Comparison of ENCODE assay signal across 9 mouse cellular contexts in the genomic region with DNA sequence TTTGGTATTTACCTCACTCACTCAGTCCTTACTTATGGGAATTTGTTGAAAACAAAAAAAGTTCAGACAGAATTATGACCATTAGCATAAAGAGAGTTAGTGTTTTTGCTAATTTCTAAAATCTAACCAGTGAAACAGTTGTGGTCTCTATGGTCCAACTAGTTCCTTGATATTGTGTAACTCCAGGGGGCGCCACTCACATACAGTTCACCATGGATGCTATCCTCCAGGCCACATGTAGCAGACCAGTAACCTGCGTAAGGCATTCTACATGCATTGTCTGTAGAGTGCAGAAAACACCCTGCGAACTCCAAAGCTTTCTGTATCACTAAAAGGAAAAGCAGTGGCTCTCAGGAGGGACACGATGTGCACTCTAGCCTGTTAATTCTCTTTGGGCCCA.
DNase-seq lines count a peak whose midpoint lies in the region; ATAC-seq lines count a peak whose summit lies in the region.
"Had no signal": no experiment of that assay in that cellular context is flagged by ENCODE, and none has a peak within 500 bp of the region (broad histone marks: within the 10 kb centered on the region; RNA-seq: fewer than 3 reads in every experiment).

No protein-coding gene starts in this region.

- no peaks in the 10 kb centered on the region for H3K27me3 ChIP-seq in hindbrain, embryonic 11.5 days (ENCODE audit: control insufficient read depth, insufficient read depth, low read length)
- no peaks in the 10 kb centered on the region for H3K27me3 ChIP-seq in midbrain, embryonic 12.5 days
- H3K27me3 ChIP-seq: hindbrain, embryonic 15.5 days had no signal

- H3K27ac ChIP-seq in hindbrain, embryonic 11.5 days (ENCODE audit: low read depth, low read length): no peak overlapping the region
- H3K27ac ChIP-seq in midbrain, embryonic 12.5 days (replicated peaks): no peak overlapping the region
- H3K27ac ChIP-seq: hindbrain, embryonic 15.5 days had no signal

- DNase-seq in left cerebral cortex, adult 18-20 months (ENCODE audit: low spot score in 2 of 2): peak; percentile 36 to 56
- no peak for DNase-seq in left cerebral cortex, adult 11 months (ENCODE audit: low spot score)
- DNase-seq in adrenal gland, adult 8-10 months: peak; percentile 11
- peak; percentile 77 for DNase-seq in embryo, embryonic 11 days
- peak; percentile 73 for DNase-seq in hindbrain, embryonic 11.5 days (ENCODE audit: low spot score)
- peak; percentile 29 to 38 for DNase-seq in layer of hippocampus, postnatal 14 days (ENCODE audit: low spot score in 2 of 2)
- DNase-seq in T-cell, adult 2 months (ENCODE audit: low spot score): no peak

- no peaks in the 10 kb centered on the region for H3K9me3 ChIP-seq in hindbrain, embryonic 11.5 days (ENCODE audit: control insufficient read depth, low read length)
- no peaks in the 10 kb centered on the region for H3K9me3 ChIP-seq in midbrain, embryonic 12.5 days
- H3K9me3 ChIP-seq: hindbrain, embryonic 15.5 days had no signal

- no peak overlapping the region for H3K9ac ChIP-seq in hindbrain, embryonic 11.5 days (ENCODE audit: low read depth, low read length)
- H3K9ac ChIP-seq in midbrain, embryonic 12.5 days (replicated peaks): no peak overlapping the region
- H3K9ac ChIP-seq: hindbrain, embryonic 15.5 days had no signal

- no peaks in the 10 kb centered on the region for H3K4me1 ChIP-seq in hindbrain, embryonic 11.5 days (replicated peaks; ENCODE audit: control insufficient read depth, insufficient read depth, low read length)
- no peaks in the 10 kb centered on the region for H3K4me1 ChIP-seq in midbrain, embryonic 12.5 days
- H3K4me1 ChIP-seq: hindbrain, embryonic 15.5 days had no signal

- WGBS in hindbrain, embryonic 11.5 days: 49% methylated on average over 4 of the region's 4 CpGs
- 48% methylated on average over 4 of the region's 4 CpGs for WGBS in midbrain, embryonic 12.5 days

- no peak overlapping the region for H3K4me2 ChIP-seq in hindbrain, embryonic 11.5 days (replicated peaks; ENCODE audit: low read depth, low read length)
- no peak overlapping the region for H3K4me2 ChIP-seq in midbrain, embryonic 12.5 days (replicated peaks)
- H3K4me2 ChIP-seq: hindbrain, embryonic 15.5 days had no signal

- no peaks in the 10 kb centered on the region for H3K36me3 ChIP-seq in hindbrain, embryonic 11.5 days (ENCODE audit: control insufficient read depth, insufficient read depth, low read length)
- H3K36me3 ChIP-seq in midbrain, embryonic 12.5 days: no peaks in the 10 kb centered on the region
- H3K36me3 ChIP-seq: hindbrain, embryonic 15.5 days had no signal

- no peak overlapping the region for H3K4me3 ChIP-seq in hindbrain, embryonic 11.5 days (ENCODE audit: low read depth, low read length)
- no peak overlapping the region for H3K4me3 ChIP-seq in midbrain, embryonic 12.5 days
- H3K4me3 ChIP-seq: hindbrain, embryonic 15.5 days had no signal

- ATAC-seq in hindbrain, embryonic 11.5 days (ENCODE audit: low FRiP score): peak; percentile 67; the same call in 1 of the 2 replicates
- peak; percentile 70 for ATAC-seq in midbrain, embryonic 12.5 days (ENCODE audit: low FRiP score, low read depth)

Comparison
In these comparisons a context has a peak if more than half of its experiments do, and no peak if none do; other contexts are left out.
1. DNase-seq: peak in left cerebral cortex, adult 18-20 months (2 of 2), adrenal gland, adult 8-10 months (single experiment), embryo, embryonic 11 days (single experiment), hindbrain, embryonic 11.5 days (single experiment) and layer of hippocampus, postnatal 14 days (2 of 2); none in left cerebral cortex, adult 11 months (single experiment) and T-cell, adult 2 months (single experiment).